Mouse (Mus musculus) midbrain, embryonic 11.5 days (tissue): Measurements from ENCODE around the gene Limch1. TPM values are rescaled to one million over a fixed set of nuclear protein-coding genes. Genes with fewer than 3 reads are reported as not detected.

Experiments used
- ATAC-seq: fragments of 200-750 bp; cut with Nextera tagmentation; 2 replicates; pipeline ENCODE4 v1.8.0; 2017; ENCODE audit warnings: moderate TSS enrichment, moderate library complexity; ENCODE audit not compliant: low FRiP score
- DNase-seq: peaks from one replicate; pipeline ENCODE4 v3.0.0; 2015; ENCODE audit warnings: low spot score; ENCODE audit errors: missing footprints
- H3K27ac ChIP-seq: fragments of 300-500 bp; sonication (generic); 2 replicates; pipeline ENCODE4 v1.5.1; 2014; ENCODE audit warnings: low read depth, low read length
- H3K27me3 ChIP-seq: fragments of 300-500 bp; sonication (generic); 2 replicates; pipeline ENCODE4 v1.6.1; 2014; ENCODE audit warnings: mild to moderate bottlenecking, low read length, moderate library complexity, mixed read lengths; ENCODE audit not compliant: control insufficient read depth, insufficient read depth
- H3K36me3 ChIP-seq: fragments of 300-500 bp; sonication (generic); 2 replicates; pipeline ENCODE4 v1.6.1; 2014; ENCODE audit warnings: mild to moderate bottlenecking, low read length, moderate library complexity, mixed read lengths; ENCODE audit not compliant: control insufficient read depth, insufficient read depth
- H3K4me1 ChIP-seq: fragments of 300-500 bp; sonication (generic); 2 replicates; pipeline ENCODE4 v1.6.1; 2014; ENCODE audit warnings: low read length; ENCODE audit not compliant: control insufficient read depth, insufficient read depth
- H3K4me2 ChIP-seq: fragments of 300-500 bp; sonication (generic); 2 replicates; pipeline ENCODE4 v1.6.1; 2014; ENCODE audit warnings: mild to moderate bottlenecking, moderate library complexity
- H3K4me3 ChIP-seq: fragments of 300-500 bp; sonication (generic); 2 replicates; pipeline ENCODE4 v1.5.1; 2014; ENCODE audit warnings: low read depth, low read length
- H3K9ac ChIP-seq: fragments of 300-500 bp; sonication (generic); 2 replicates; pipeline ENCODE4 v1.6.1; 2014; ENCODE audit warnings: low read length
- H3K9me3 ChIP-seq: fragments of 300-500 bp; sonication (generic); 2 replicates; pipeline ENCODE4 v1.6.1; 2016; ENCODE audit warnings: low read length; ENCODE audit not compliant: control insufficient read depth
- WGBS: fragments of 180-500 bp; shearing (Covaris S2); extraction: QIAGEN DNeasy Blood & Tissue Kit; methylation state at CpG from one replicate; pipeline ENCODE4 v1.1.7; 2014; 5-methylcytosine and 5-hydroxymethylcytosine counted together
- polyA plus RNA-seq: library from polyadenylated mRNA; unstranded; fragments of >200 nt; fragmentation: Nextera tagmentation; extraction: Ambion mirVana; gene quantifications from 2 replicates; pipeline ENCODE4 v1.2.1, GENCODE M21; 2014

The Limch1 gene
- polyA plus RNA-seq, 1 experiment from 2014 or later = 50.5 TPM

GRCm38 (mm10) chr5:66768034-66768433, 22.4 kb downstream of the Limch1 start:
- Histone ChIP-seq H3K9ac (no peak overlapping the region), H3K4me3 (no peak overlapping the region), H3K36me3 (no peaks in the 10 kb centered on the region), H3K27me3 (no peaks in the 10 kb centered on the region), H3K4me1 (no peaks in the 10 kb centered on the region), H3K9me3 (no peaks in the 10 kb centered on the region), H3K27ac (no peak overlapping the region), H3K4me2 (no peak overlapping the region)
- WGBS = 56% methylated on average over 4 of the region's 4 CpGs
- DNase-seq (no peak), ATAC-seq (no peak)

- Histone ChIP-seq H3K9me3 (no peaks in the 10 kb centered on the region), H3K36me3 (no peaks in the 10 kb centered on the region), H3K9ac (no peak overlapping the region), H3K27me3 (no peaks in the 10 kb centered on the region), H3K27ac (no peak overlapping the region), H3K4me1 (no peaks in the 10 kb centered on the region), H3K4me2 (no peak overlapping the region), H3K4me3 (no peak overlapping the region)
- ATAC-seq (no peak), DNase-seq (no peak)
- WGBS = 75% methylated on average over 4 of the region's 4 CpGs
Observed at GRCm38 (mm10) chr5:66769070-66769469, 23.4 kb downstream of the Limch1 start.

- 95% methylated on average over 5 of the region's 5 CpGs for WGBS
Observed at GRCm38 (mm10) chr5:66769558-66769957, 23.9 kb downstream of the Limch1 start.

GRCm38 (mm10) chr5:66777999-66778710, 32.5 kb downstream of the Limch1 start:
- no peak overlapping the region for H3K4me2 ChIP-seq
- no peak overlapping the region for H3K4me3 ChIP-seq
- no peak overlapping the region for H3K9ac ChIP-seq
- no peak for DNase-seq
- 89% methylated on average over 10 of the region's 10 CpGs for WGBS
- no peaks in the 10 kb centered on the region for H3K9me3 ChIP-seq
- ATAC-seq = no peak
- H3K27me3 ChIP-seq = no peaks in the 10 kb centered on the region
- H3K4me1 ChIP-seq = no peaks in the 10 kb centered on the region
- H3K27ac ChIP-seq = no peak overlapping the region
- H3K36me3 ChIP-seq = no peaks in the 10 kb centered on the region

More at GRCm38 (mm10) chr5:66769558-66769957, 23.9 kb downstream of the Limch1 start:
- Histone ChIP-seq H3K9me3 (no peaks in the 10 kb centered on the region), H3K27ac (no peak overlapping the region), H3K4me3 (no peak overlapping the region), H3K4me2 (no peak overlapping the region), H3K27me3 (no peaks in the 10 kb centered on the region), H3K4me1 (no peaks in the 10 kb centered on the region), H3K9ac (no peak overlapping the region), H3K36me3 (no peaks in the 10 kb centered on the region)
- ATAC-seq (no peak), DNase-seq (no peak)

GRCm38 (mm10) chr5:66780371-66780770, 34.7 kb downstream of the Limch1 start:
- Histone ChIP-seq H3K36me3 (no peaks in the 10 kb centered on the region), H3K27ac (no peak overlapping the region), H3K9me3 (no peaks in the 10 kb centered on the region), H3K4me3 (no peak overlapping the region), H3K4me2 (no peak overlapping the region), H3K9ac (no peak overlapping the region), H3K4me1 (no peaks in the 10 kb centered on the region), H3K27me3 (no peaks in the 10 kb centered on the region)
- no peak for DNase-seq
- no peak for ATAC-seq
- WGBS = 96% methylated on average over 4 of the region's 4 CpGs

GRCm38 (mm10) chr5:66781507-66781906, 35.9 kb downstream of the Limch1 start:
- no peak overlapping the region for H3K27ac ChIP-seq
- no peak for ATAC-seq
- no peak overlapping the region for H3K4me2 ChIP-seq
- no peaks in the 10 kb centered on the region for H3K4me1 ChIP-seq
- no peaks in the 10 kb centered on the region for H3K36me3 ChIP-seq
- no peak for DNase-seq
- no peak overlapping the region for H3K9ac ChIP-seq
- no peak overlapping the region for H3K4me3 ChIP-seq
- no peaks in the 10 kb centered on the region for H3K27me3 ChIP-seq
- WGBS = 100% methylated on average over 1 of the region's 1 CpGs
- no peaks in the 10 kb centered on the region for H3K9me3 ChIP-seq

- Histone ChIP-seq H3K4me3 (no peak overlapping the region), H3K4me1 (no peaks in the 10 kb centered on the region), H3K9ac (no peak overlapping the region), H3K27me3 (no peaks in the 10 kb centered on the region), H3K4me2 (no peak overlapping the region), H3K36me3 (no peaks in the 10 kb centered on the region), H3K27ac (no peak overlapping the region), H3K9me3 (no peaks in the 10 kb centered on the region)
- DNase-seq = no peak
- 83% methylated on average over 2 of the region's 2 CpGs for WGBS
- ATAC-seq = no peak
Observed at GRCm38 (mm10) chr5:66782851-66783250, 37.2 kb downstream of the Limch1 start.

- no peak for DNase-seq
- no peaks in the 10 kb centered on the region for H3K27me3 ChIP-seq
- no peak overlapping the region for H3K4me3 ChIP-seq
- ATAC-seq = no peak
- no peaks in the 10 kb centered on the region for H3K36me3 ChIP-seq
- H3K4me1 ChIP-seq = no peaks in the 10 kb centered on the region
- H3K4me2 ChIP-seq = no peak overlapping the region
- no peaks in the 10 kb centered on the region for H3K9me3 ChIP-seq
- 83% methylated on average over 9 of the region's 9 CpGs for WGBS
- no peak overlapping the region for H3K9ac ChIP-seq
- no peak overlapping the region for H3K27ac ChIP-seq
Observed at GRCm38 (mm10) chr5:66784624-66785361, 39.2 kb downstream of the Limch1 start.

GRCm38 (mm10) chr5:66785995-66786620, 40.5 kb downstream of the Limch1 start:
- H3K9me3 ChIP-seq = no peaks in the 10 kb centered on the region

More at GRCm38 (mm10) chr5:66785995-66786620, 40.5 kb downstream of the Limch1 start:
- no peak overlapping the region for H3K4me2 ChIP-seq
- H3K27ac ChIP-seq = no peak overlapping the region
- H3K9ac ChIP-seq = no peak overlapping the region
- ATAC-seq (no peak), DNase-seq (no peak)
- no peak overlapping the region for H3K4me3 ChIP-seq
- H3K36me3 ChIP-seq = no peaks in the 10 kb centered on the region
- whole genome bisulfite sequencing = 93% methylated on average over 1 of the region's 1 CpGs
- H3K4me1 ChIP-seq = no peaks in the 10 kb centered on the region
- no peaks in the 10 kb centered on the region for H3K27me3 ChIP-seq
